7 mouse cellular contexts compared by ENCODE assay signal in the genomic region with DNA sequence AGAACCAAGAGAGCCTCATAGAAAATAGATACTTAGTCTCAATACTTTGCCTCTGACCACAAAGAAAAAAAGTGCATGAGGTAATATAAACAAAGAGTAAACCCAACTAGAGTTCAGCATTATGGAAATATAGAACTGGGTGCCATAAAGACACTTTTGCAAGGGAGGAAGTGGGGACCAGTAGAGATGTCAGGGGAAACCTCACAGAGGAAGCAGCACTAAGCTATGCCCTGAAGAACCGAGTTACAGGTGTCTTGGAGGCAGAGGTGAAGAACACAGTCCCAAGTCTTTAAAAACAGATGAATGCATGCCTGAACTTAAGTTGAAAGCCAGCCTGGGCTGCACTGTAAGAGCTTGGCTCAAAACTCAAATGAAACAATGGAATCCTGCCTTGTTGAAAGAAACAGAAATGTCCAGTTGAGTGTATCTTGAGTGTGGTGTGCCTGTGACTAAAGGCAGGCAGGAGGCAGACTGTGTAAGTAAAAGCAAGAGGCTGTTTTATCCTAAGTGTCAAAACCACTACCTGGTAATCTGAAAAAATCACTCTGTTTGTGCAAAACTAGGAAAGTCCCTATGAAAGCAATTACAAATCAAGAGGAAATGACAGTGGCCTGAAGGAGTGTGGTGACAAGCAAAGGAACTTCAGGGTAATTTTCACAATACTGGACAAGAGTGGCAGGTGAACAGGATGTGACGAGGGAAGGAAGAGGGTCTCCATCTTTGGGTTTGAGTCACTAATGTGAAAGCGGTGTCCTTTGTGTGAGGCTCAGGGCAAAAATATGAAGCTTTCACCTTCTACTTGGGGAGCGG. TPM values are rescaled to one million over a fixed set of nuclear protein-coding genes. Genes with fewer than 3 reads are reported as not detected.
DNase-seq lines count a peak whose midpoint lies in the region; ATAC-seq lines count a peak whose summit lies in the region.

No protein-coding gene starts in this region.

- peak overlapping the region; percentile 67 for H3K4me2 ChIP-seq in lung, embryonic 16.5 days (ENCODE audit: low read depth, low read length)
- H3K4me2 ChIP-seq in forebrain, embryonic 11.5 days (ENCODE audit: low read depth, low read length, severe bottlenecking): peak overlapping the region; percentile 59
- peak overlapping the region; percentile 70 for H3K4me2 ChIP-seq in liver, embryonic 13.5 days
- H3K4me2 ChIP-seq in stomach, embryonic 16.5 days (ENCODE audit: low read depth, low read length): peak overlapping the region; percentile 73

- no peak for ATAC-seq in lung, embryonic 16.5 days (ENCODE audit: low read depth)
- no peak for ATAC-seq in forebrain, embryonic 11.5 days (replicated peaks; ENCODE audit: low FRiP score)
- ATAC-seq in liver, embryonic 13.5 days (ENCODE audit: low read depth): no peak
- ATAC-seq in stomach, embryonic 16.5 days (ENCODE audit: insufficient read depth, low FRiP score): no peak

- no peak overlapping the region for H3K27ac ChIP-seq in lung, embryonic 16.5 days (ENCODE audit: low read length)
- no peak overlapping the region for H3K27ac ChIP-seq in forebrain, embryonic 11.5 days (ENCODE audit: low read depth, low read length)
- no peak overlapping the region for H3K27ac ChIP-seq in liver, embryonic 13.5 days
- H3K27ac ChIP-seq in stomach, embryonic 16.5 days (ENCODE audit: low read length): no peak overlapping the region

- intact Hi-C loops in left cerebral cortex, postnatal 36 days (cut with DNase I): no loop called here

- H3K4me1 ChIP-seq in lung, embryonic 16.5 days (replicated peaks; ENCODE audit: control insufficient read depth, insufficient read depth, low read length): peaks cover 9% of the 10 kb centered on the region
- H3K4me1 ChIP-seq in forebrain, embryonic 11.5 days (replicated peaks; ENCODE audit: control insufficient read depth, insufficient read depth, low read length): 0 out of 2 replicates have a peak, but pooled peaks cover 3% of the 10 kb centered on the region
- peaks cover 13% of the 10 kb centered on the region for H3K4me1 ChIP-seq in liver, embryonic 13.5 days (replicated peaks)
- peaks cover 6% of the 10 kb centered on the region; the same call in 1 of the 2 replicates for H3K4me1 ChIP-seq in stomach, embryonic 16.5 days (ENCODE audit: control insufficient read depth, insufficient read depth, low read length)

- H3K9ac ChIP-seq in lung, embryonic 16.5 days (ENCODE audit: low read length): peak overlapping the region; percentile 65; the same call in 1 of the 2 replicates
- H3K9ac ChIP-seq in forebrain, embryonic 11.5 days (ENCODE audit: low read length): no peak overlapping the region
- H3K9ac ChIP-seq in liver, embryonic 13.5 days: no peak overlapping the region
- H3K9ac ChIP-seq in stomach, embryonic 16.5 days (ENCODE audit: low read length): no peak overlapping the region

- H3K27me3 ChIP-seq in lung, embryonic 16.5 days (ENCODE audit: control insufficient read depth, insufficient read depth, low read depth, low read length): no peaks in the 10 kb centered on the region
- no peaks in the 10 kb centered on the region for H3K27me3 ChIP-seq in forebrain, embryonic 11.5 days (ENCODE audit: control insufficient read depth, insufficient read depth, low read length)
- no peaks in the 10 kb centered on the region for H3K27me3 ChIP-seq in liver, embryonic 13.5 days
- H3K27me3 ChIP-seq in stomach, embryonic 16.5 days (ENCODE audit: control insufficient read depth, insufficient read depth, low read length): no peaks in the 10 kb centered on the region

- no peaks in the 10 kb centered on the region for H3K9me3 ChIP-seq in lung, embryonic 16.5 days (ENCODE audit: control insufficient read depth, low read length)
- no peaks in the 10 kb centered on the region for H3K9me3 ChIP-seq in forebrain, embryonic 11.5 days (ENCODE audit: control insufficient read depth, low read length)
- H3K9me3 ChIP-seq in liver, embryonic 13.5 days (replicated peaks): no peaks in the 10 kb centered on the region
- H3K9me3 ChIP-seq in stomach, embryonic 16.5 days (replicated peaks; ENCODE audit: control insufficient read depth, low read length): no peaks in the 10 kb centered on the region

- H3K4me3 ChIP-seq in lung, embryonic 16.5 days (ENCODE audit: low read length): peak overlapping the region; percentile 94
- peak overlapping the region; percentile 72; the same call in 1 of the 2 replicates for H3K4me3 ChIP-seq in forebrain, embryonic 11.5 days (ENCODE audit: low read depth, low read length)
- peak overlapping the region; percentile 94 for H3K4me3 ChIP-seq in liver, embryonic 13.5 days (replicated peaks)
- H3K4me3 ChIP-seq in stomach, embryonic 16.5 days (replicated peaks; ENCODE audit: low read length): peak overlapping the region; percentile 86

- no peak for DNase-seq in lung, postnatal 14 days
- no peak for DNase-seq in forebrain, embryonic 11.5 days (ENCODE audit: low spot score)
- no peak for DNase-seq in liver, embryonic 13.5 days
- DNase-seq in Muller cell, postnatal 12 days (ENCODE audit: inconsistent ontology term): no peak
- DNase-seq in left cerebral cortex, postnatal 36 days (ENCODE audit: low spot score in 2 of 2): no peak

- 70% methylated on average over 4 of the region's 4 CpGs for WGBS in lung, embryonic 16.5 days
- WGBS in forebrain, embryonic 11.5 days: 79% methylated on average over 4 of the region's 4 CpGs
- 66% methylated on average over 4 of the region's 4 CpGs for WGBS in liver, embryonic 13.5 days (ENCODE audit: insufficient replicate concordance)
- WGBS in stomach, embryonic 16.5 days: 83% methylated on average over 4 of the region's 4 CpGs

- peaks cover 14% of the 10 kb centered on the region for H3K36me3 ChIP-seq in lung, embryonic 16.5 days (ENCODE audit: control insufficient read depth, insufficient read depth, low read length)
- H3K36me3 ChIP-seq in forebrain, embryonic 11.5 days (ENCODE audit: control insufficient read depth, insufficient read depth, low read length): no peaks in the 10 kb centered on the region
- H3K36me3 ChIP-seq in liver, embryonic 13.5 days: peaks cover 21% of the 10 kb centered on the region
- peaks cover 17% of the 10 kb centered on the region; the same call in 1 of the 2 replicates for H3K36me3 ChIP-seq in stomach, embryonic 16.5 days (ENCODE audit: control insufficient read depth, insufficient read depth, low read length)

RNA-seq across cellular contexts. Expression of a gene that starts 1.2 kb away (rescaled TPM):
- polyA plus RNA-seq in lung, embryonic 16.5 days (2015; fragmentation: Nextera tagmentation; extraction: Ambion mirVana): 0.25 and 0.30 TPM in 2 replicates
- polyA plus RNA-seq in forebrain, embryonic 11.5 days (2014; fragmentation: Nextera tagmentation; extraction: Ambion mirVana): 0.33 TPM in 1 of 2 replicates, not detected in the other
- polyA plus RNA-seq in liver, embryonic 13.5 days (2015; fragmentation: Nextera tagmentation; extraction: Ambion mirVana): 0.05 TPM in 2 replicates
- 0.26 and 0.34 TPM in 2 replicates for polyA plus RNA-seq in stomach, embryonic 16.5 days (2015; fragmentation: Nextera tagmentation; extraction: Ambion mirVana)
- 1 to 10 TPM; 2.3 to 2.4 TPM for total RNA-seq in left cerebral cortex, postnatal 36 days (2021)

RNA-seq across cellular contexts. Expression of a gene that starts 1.3 kb away (rescaled TPM):
- 147 and 158 TPM in 2 replicates for polyA plus RNA-seq in lung, embryonic 16.5 days (2015; fragmentation: Nextera tagmentation; extraction: Ambion mirVana)
- 172 and 203 TPM in 2 replicates for polyA plus RNA-seq in forebrain, embryonic 11.5 days (2014; fragmentation: Nextera tagmentation; extraction: Ambion mirVana)
- polyA plus RNA-seq in liver, embryonic 13.5 days (2015; fragmentation: Nextera tagmentation; extraction: Ambion mirVana): 86.3 and 104 TPM in 2 replicates
- polyA plus RNA-seq in stomach, embryonic 16.5 days (2015; fragmentation: Nextera tagmentation; extraction: Ambion mirVana): 133 and 151 TPM in 2 replicates
- 10 to 100 TPM; 84.1 to 85.4 TPM for total RNA-seq in left cerebral cortex, postnatal 36 days (2021)
